Mouse (Mus musculus) MEL (cell line): ENCODE results near the gene Elovl7. TPM values are rescaled to one million over a fixed set of nuclear protein-coding genes. Genes with fewer than 3 reads are reported as not detected.

Experiments used
- DNase-seq: peaks from one replicate; pipeline ENCODE4 v3.0.0; 2011; ENCODE audit warnings: low read depth, low spot score
- H3K27ac ChIP-seq: 2 replicates; pipeline ENCODE4 v1.5.1; 2012; ENCODE audit warnings: low read depth, mild to moderate bottlenecking, control low read depth, low read length, moderate library complexity; ENCODE audit not compliant: control insufficient read depth
- H3K27me3 ChIP-seq, 2 experiments: fragments of 150-350 bp in 1 of 2; sonication (generic) in 1 of 2; 2 replicates each; pipeline ENCODE4 v1.6.1; 2012; ENCODE audit warnings: low read length in 2 of 2, mild to moderate bottlenecking in 2 of 2, improper control_type of control experiment in 1 of 2, moderate library complexity in 1 of 2; ENCODE audit not compliant: insufficient read depth in 2 of 2, control insufficient read depth in 1 of 2
- H3K36me3 ChIP-seq, 2 experiments: 2 replicates each; pipeline ENCODE4 v1.6.1; 2012 to 2014; ENCODE audit warnings: low read length in 2 of 2, improper control_type of control experiment in 1 of 2, inconsistent platforms in 1 of 2, mild to moderate bottlenecking in 1 of 2; ENCODE audit not compliant: insufficient read depth in 2 of 2, control insufficient read depth in 1 of 2
- H3K4me1 ChIP-seq, 2 experiments: fragments of 150-350 bp in 1 of 2; sonication (generic) in 1 of 2; 2 replicates each; pipeline ENCODE4 v1.6.1; 2012; ENCODE audit warnings: low read length in 2 of 2, improper control_type of control experiment in 1 of 2, mild to moderate bottlenecking in 1 of 2; ENCODE audit not compliant: insufficient read depth in 2 of 2, control insufficient read depth in 1 of 2
- H3K4me3 ChIP-seq, 2 experiments: fragments of 150-350 bp in 1 of 2; sonication (generic) in 1 of 2; 2 replicates each; pipeline ENCODE4 v1.5.1; 2012; ENCODE audit warnings: low read depth in 2 of 2, low read length in 2 of 2, mild to moderate bottlenecking in 2 of 2, moderate library complexity in 2 of 2, control low read depth in 1 of 2, improper control_type of control experiment in 1 of 2; ENCODE audit not compliant: control insufficient read depth in 1 of 2, insufficient read depth in 1 of 2
- H3K79me2 ChIP-seq: 2 replicates; pipeline ENCODE4 v1.6.1; 2012; ENCODE audit warnings: mild to moderate bottlenecking, low read length, moderate library complexity; ENCODE audit not compliant: control insufficient read depth, poor library complexity, insufficient read depth
- H3K9ac ChIP-seq: 2 replicates; pipeline ENCODE4 v1.6.1; 2012; ENCODE audit warnings: low read depth, mild to moderate bottlenecking, control low read depth, low read length, moderate library complexity; ENCODE audit not compliant: control insufficient read depth, poor library complexity, severe bottlenecking
- H3K9me3 ChIP-seq: fragments of 150-350 bp; sonication (generic); replicated peaks from 2 replicates; pipeline ENCODE4 v1.6.1; 2012; ENCODE audit warnings: mild to moderate bottlenecking, low read length, improper control_type of control experiment, moderate library complexity; ENCODE audit not compliant: insufficient read depth
- ELF1 ChIP-seq: IDR thresholded peaks from 2 replicates; pipeline ENCODE4 v1.6.1; 2014; ENCODE audit warnings: low read depth, mild to moderate bottlenecking, inconsistent platforms, low read length, improper control_type of control experiment, moderate library complexity
- ETS1 ChIP-seq: IDR thresholded peaks from 2 replicates; pipeline ENCODE4 v1.6.1; 2012; ENCODE audit warnings: low read depth, mild to moderate bottlenecking, inconsistent platforms, low read length, improper control_type of control experiment, moderate library complexity
- MAZ ChIP-seq: IDR thresholded peaks from 2 replicates; pipeline ENCODE4 v1.6.1; 2012; ENCODE audit warnings: low read depth, mild to moderate bottlenecking, inconsistent platforms, low read length, improper control_type of control experiment
- MXI1 ChIP-seq: IDR thresholded peaks from 2 replicates; pipeline ENCODE4 v1.6.1; 2011; ENCODE audit warnings: mild to moderate bottlenecking, low read depth, low read length, improper control_type of control experiment
- NELFE ChIP-seq: IDR thresholded peaks from 2 replicates; pipeline ENCODE4 v1.6.1; 2011; ENCODE audit warnings: low read depth, low read length, improper control_type of control experiment
- POLR2A ChIP-seq, 2 experiments: IDR thresholded peaks; 2 replicates each; pipeline ENCODE4 v1.6.1; 2011 to 2012; ENCODE audit warnings: low read length in 2 of 2, mild to moderate bottlenecking in 2 of 2, control low read depth in 1 of 2, improper control_type of control experiment in 1 of 2, low read depth in 1 of 2, moderate library complexity in 1 of 2; ENCODE audit not compliant: control insufficient read depth in 1 of 2, insufficient read depth in 1 of 2, poor library complexity in 1 of 2
- POLR2AphosphoS2 ChIP-seq: IDR thresholded peaks from 2 replicates; pipeline ENCODE4 v1.6.1; 2011; ENCODE audit warnings: low read length, improper control_type of control experiment
- POLR2AphosphoS5 ChIP-seq: IDR thresholded peaks from 2 replicates; pipeline ENCODE4 v1.6.1; 2012; ENCODE audit warnings: low read depth, borderline replicate concordance, mild to moderate bottlenecking, inconsistent platforms, low read length, moderate library complexity, mixed read lengths
- SIN3A ChIP-seq: IDR thresholded peaks from 2 replicates; pipeline ENCODE4 v1.6.1; 2012; ENCODE audit warnings: low read length, improper control_type of control experiment, inconsistent platforms
- TBP ChIP-seq: IDR thresholded peaks from 2 replicates; pipeline ENCODE4 v1.8.0; 2011; ENCODE audit warnings: low read depth, low read length, improper control_type of control experiment
- polyA plus RNA-seq, 2 experiments: library from polyadenylated mRNA; stranded (reverse) in 1 of 2; unstranded in 1 of 2; fragments of >175 nt in 1 of 2; fragments of >200 nt in 1 of 2; gene quantifications; 2 replicates each; pipeline versions ENCODE4 v1.2.1 to v1.2.4; 2012; ENCODE audit warnings: low replicate concordance in 2 of 2, low read depth in 1 of 2; ENCODE audit not compliant: insufficient read length in 2 of 2, insufficient read depth in 1 of 2, missing spikeins in 1 of 2
- total RNA-seq: library from RNA; depleted of rRNA; stranded (reverse); fragments of 300-350 nt; gene quantifications from 2 replicates; pipeline ENCODE4 v1.2.3, GENCODE M21; 2012

The Elovl7 gene
- total and polyA plus RNA-seq, 3 experiments = not detected

- Histone ChIP-seq H3K27me3 (no peaks in the 10 kb centered on the region), H3K9me3 (no peaks in the 10 kb centered on the region), H3K4me1 (peaks cover 19 to 34% of the 10 kb centered on the region in 2 experiments), H3K36me3 (peaks cover 8 to 30% of the 10 kb centered on the region in 2 experiments), H3K9ac (no peak overlapping the region)
- TF ChIP-seq MAZ = no peak
- no peak for TF ChIP-seq NELFE
- TF ChIP-seq, all 39 proteins: peak for 0
- Histone ChIP-seq H3K4me3 (no peak overlapping the region), H3K27ac (peak overlapping the region; percentile 32; the same call in 1 of the 2 replicates), H3K79me2 (no peaks in the 10 kb centered on the region; the same call in 1 of the 2 replicates)
- DNase-seq = peak; percentile 26
These were observed 34.6 kb upstream of the Elovl7 start for GRCm38 (mm10) chr13:108179618-108180017.

GRCm38 (mm10) chr13:108180821-108181220 lies 33.4 kb upstream of the Elovl7 start:
- Histone ChIP-seq H3K27me3 (no peaks in the 10 kb centered on the region), H3K36me3 (peaks cover 8 to 36% of the 10 kb centered on the region in 2 experiments)
- DNase-seq = peak; percentile 48

DNA sequence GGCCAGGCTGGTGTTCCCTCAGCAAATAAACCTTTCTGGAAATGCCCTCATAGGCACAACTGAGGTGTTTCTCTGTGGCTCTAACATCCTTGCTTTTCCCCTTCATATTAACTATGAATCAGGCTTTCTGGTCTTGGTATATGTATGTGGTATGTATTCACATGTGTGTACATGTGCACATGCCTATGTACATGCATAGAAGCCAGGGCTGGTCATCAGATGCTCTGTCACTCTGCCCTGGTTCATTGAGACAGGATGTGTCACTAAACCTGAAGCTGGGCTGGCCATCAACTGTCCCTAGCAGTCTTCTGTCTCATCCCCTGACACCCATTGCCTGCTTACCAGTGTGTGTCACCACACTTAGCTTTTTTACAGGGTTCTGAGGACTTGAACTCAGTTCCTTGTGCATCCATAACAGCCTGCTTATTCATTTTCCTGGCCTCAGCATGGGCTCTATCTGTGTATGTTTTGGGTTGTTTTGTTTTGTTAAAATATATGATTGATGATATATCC lies 29.4 kb upstream of the Elovl7 start:
- peaks cover 6 to 34% of the 10 kb centered on the region in 2 experiments for H3K36me3 ChIP-seq
- TF ChIP-seq NELFE (peak; percentile 27; the same call in 1 of the 2 replicates), POLR2AphosphoS5 (peak; percentile 93; the same call in 1 of the 2 replicates), POLR2A (IDR thresholded peaks at IDR 0.05; ENCODE audit: control insufficient read depth in 1 of 2, insufficient read depth in 1 of 2, low read depth in 1 of 2, low read length in 2 of 2, poor library complexity in 1 of 2) (peak in 1 of 2 experiments; percentile 39; a peak in 1 of 4 replicates), ELF1 (no peak), POLR2AphosphoS2 (peak; percentile 75; the same call in 1 of the 2 replicates), MAZ (no peak), MXI1 (no peak)
- H3K4me3 ChIP-seq = no peak overlapping the region
- DNase-seq = peak; percentile 54
- H3K27ac ChIP-seq = peak overlapping the region; percentile 20; the same call in 1 of the 2 replicates
- no peaks in the 10 kb centered on the region for H3K9me3 ChIP-seq
- peaks cover 15 to 24% of the 10 kb centered on the region in 2 experiments for H3K4me1 ChIP-seq
- H3K27me3 ChIP-seq = no peaks in the 10 kb centered on the region
- peaks cover 5% of the 10 kb centered on the region for H3K79me2 ChIP-seq
- H3K9ac ChIP-seq = no peak overlapping the region

More at GRCm38 (mm10) chr13:108180821-108181220, 33.4 kb upstream of the Elovl7 start:
- Histone ChIP-seq H3K27ac (peak overlapping the region; percentile 43), H3K79me2 (no peaks in the 10 kb centered on the region; the same call in 1 of the 2 replicates), H3K9me3 (no peaks in the 10 kb centered on the region), H3K4me3 (no peak overlapping the region), H3K4me1 (peaks cover 22 to 34% of the 10 kb centered on the region in 2 experiments), H3K9ac (no peak overlapping the region)
- no peak for TF ChIP-seq MAZ
- no peak for TF ChIP-seq TBP
- TF ChIP-seq SIN3A = 0 out of 2 replicates have a peak, but pooled peaks have one; percentile 42
- no peak for TF ChIP-seq POLR2A (IDR thresholded peaks at IDR 0.05; ENCODE audit: control insufficient read depth in 1 of 2, insufficient read depth in 1 of 2, low read depth in 1 of 2, low read length in 2 of 2, poor library complexity in 1 of 2)
- no peak for TF ChIP-seq ETS1
